Mouse (Mus musculus) spleen, postnatal 4 days (tissue): ENCODE measurements around the gene Klhl32.
A peak's percentile ranks its signal among the peaks of the same experiment; 100 is the strongest.
"Not testable (repeated sequence)": the region's sequence is repeated elsewhere in the genome, so short reads cannot be mapped to it uniquely, and the experiment has no call there.

Experiments used
- DNase-seq, 2 experiments: peaks; one replicate each; pipeline ENCODE4 v3.0.0; 2022; ENCODE audit warnings: low spot score in 2 of 2

The Klhl32 gene

DNA sequence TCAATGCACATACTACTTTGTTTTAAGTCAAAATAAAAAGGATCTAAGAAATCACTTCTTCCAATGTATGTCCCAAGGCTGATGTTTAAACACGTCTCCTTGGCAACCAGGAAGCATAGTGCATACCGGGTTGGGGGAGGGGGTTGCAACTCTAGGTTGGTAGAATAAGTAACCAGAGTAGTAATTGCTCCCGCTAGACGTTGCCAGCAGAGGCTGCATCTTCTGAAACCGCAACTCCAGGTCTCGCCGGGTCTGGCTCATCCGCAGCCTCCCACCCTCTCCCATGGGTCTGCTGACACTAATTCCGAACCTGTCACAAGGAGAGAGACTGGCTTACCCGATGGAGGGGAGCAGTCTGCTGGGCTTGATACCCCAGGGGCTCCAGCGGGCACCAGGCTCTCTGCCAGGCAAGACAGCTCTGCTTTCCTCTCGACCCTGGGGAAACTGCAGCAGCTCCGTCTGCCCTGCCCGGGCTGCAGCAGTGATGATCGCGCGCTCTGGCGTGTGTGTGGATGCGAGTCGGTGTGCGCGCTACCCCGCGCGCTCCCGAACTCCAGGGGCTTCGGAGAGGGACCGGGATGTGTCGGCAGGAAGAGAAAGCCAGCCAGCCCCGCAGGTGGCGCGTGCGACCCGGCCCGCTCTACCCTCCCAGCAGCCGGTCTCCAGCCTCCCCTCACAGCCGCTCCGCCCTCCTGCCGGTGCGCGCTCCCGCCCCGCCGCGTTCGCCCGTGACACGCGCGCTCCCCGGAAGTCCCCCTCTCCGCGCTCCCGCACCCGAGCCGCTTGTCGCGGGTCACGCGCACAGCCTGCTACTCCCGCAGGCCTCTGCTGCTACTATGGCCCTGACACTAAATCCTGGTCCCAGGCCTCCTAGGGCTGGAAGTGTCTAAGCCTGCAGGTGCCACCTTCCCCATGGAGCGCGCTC is at the start of gene Klhl32:
Gene Klhl32, minus strand, starts transcription at position 724 of the 925 bp plus-strand sequence.
- DNase-seq = peak; percentile 27 to 72

GRCm38 (mm10) chr4:24899146-24899545 is 48.2 kb upstream of the Klhl32 start:
- no peak for DNase-seq

- no peak for DNase-seq
Measured at GRCm38 (mm10) chr4:24898636-24899035, 47.7 kb upstream of the Klhl32 start.

DNA sequence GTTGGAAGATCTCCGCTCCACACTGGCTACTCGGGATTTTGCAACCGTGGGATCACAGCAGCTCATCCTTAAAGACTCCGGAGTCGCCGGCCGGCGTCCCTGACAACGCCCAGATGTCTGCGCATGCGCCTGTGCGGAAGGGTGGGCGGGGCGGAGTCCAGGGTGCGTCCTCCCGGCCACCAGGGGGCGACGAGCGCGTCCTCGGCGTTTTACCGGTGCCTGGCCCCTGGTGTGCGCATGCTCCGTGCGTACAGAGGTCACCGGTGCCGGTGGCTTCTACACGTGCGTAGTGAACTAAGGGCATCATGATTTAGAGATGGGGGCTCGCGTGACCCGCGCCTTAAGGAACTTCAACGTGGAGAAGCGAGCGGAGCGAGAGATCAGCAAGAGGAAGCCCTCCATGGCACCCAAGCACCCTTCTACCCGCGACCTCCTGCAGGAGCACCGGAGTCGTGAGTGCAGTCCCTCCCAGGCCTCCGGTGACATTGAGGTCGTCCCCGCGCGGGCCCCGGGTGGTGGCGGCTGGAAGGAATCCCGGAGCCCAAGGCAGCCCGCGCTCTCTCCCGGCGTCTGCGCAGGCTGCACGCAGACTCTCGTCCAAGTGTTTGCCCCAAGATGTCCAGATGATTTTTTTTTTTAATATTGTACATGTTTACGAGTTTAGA is 47.1 kb upstream of the Klhl32 start, which contains the start of gene Ndufaf4:
Gene Ndufaf4, plus strand, starts transcription at position 233 of the 665 bp plus-strand sequence.
- DNase-seq = peak; percentile 97 to 100

- no peak for DNase-seq
Measured at GRCm38 (mm10) chr4:24897351-24897750, 46.4 kb upstream of the Klhl32 start.

DNA sequence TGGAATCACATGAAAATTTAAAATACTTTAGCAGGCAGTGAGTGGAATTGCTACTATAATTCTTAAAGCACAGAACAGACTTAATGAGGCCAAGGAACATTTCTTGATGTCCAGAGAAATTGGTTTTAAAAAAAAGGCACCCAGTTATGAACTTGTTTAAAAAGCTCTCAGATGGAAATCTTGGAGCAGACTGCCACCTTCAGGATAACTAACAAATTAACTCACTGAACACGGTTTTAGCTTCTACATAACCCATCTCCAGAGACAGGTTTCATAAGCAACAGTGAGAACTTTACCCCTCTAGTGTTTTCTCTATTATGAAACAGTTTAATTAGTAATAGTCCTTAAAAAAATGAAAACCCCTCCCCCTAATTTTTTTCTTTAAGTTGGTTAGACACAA is 45.9 kb upstream of the Klhl32 start:
- no peak for DNase-seq

- no peak for DNase-seq
Measured at GRCm38 (mm10) chr4:24894625-24895024, 43.7 kb upstream of the Klhl32 start.

GRCm38 (mm10) chr4:24892293-24892692 is 41.4 kb upstream of the Klhl32 start:
- not testable (repeated sequence) for DNase-seq

GRCm38 (mm10) chr4:24889386-24889785 is 38.5 kb upstream of the Klhl32 start:
- not testable (repeated sequence) for DNase-seq

DNA sequence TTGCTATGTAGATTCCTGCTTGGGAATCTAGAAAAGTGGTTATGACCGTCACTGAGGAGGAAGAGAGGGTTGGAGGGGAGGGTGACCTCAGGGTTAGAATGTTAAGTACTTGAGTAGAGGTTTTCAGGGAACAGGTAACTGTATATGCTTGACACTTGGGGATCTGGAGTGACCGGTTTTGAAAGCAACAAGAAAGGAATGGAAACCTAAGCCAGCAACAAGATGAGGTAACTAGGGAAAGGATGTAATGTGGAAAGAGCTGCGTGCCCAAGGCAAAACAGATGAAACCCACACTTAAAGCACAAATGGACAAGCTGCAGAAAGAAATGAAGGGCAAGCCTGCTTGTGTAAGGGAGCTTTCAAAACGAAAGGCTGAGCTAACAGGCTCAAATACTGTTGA is 18.3 kb upstream of the Klhl32 start:
- DNase-seq = no peak

- no peak for DNase-seq
Measured at GRCm38 (mm10) chr4:24865691-24866090, 14.8 kb upstream of the Klhl32 start.

DNA sequence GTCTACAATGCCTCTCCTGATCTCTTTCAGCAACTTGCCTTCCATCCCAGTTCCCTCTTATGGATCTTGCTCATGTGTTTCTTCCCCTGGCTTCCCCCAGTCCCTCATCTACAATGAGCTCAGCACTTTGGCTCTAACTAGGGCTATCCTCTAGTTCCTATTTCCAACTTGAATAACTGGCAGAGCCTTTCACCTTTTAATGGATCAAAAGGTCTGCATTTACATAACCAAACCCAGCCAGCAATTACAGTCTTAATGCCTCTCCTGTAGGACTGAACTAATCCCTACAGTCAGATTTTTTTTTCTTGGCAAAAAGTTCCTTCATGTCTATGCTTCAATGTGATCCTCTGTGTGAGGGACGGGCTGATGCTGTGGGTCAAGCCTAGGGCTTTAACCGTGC is 3.5 kb downstream of the Klhl32 start:
- DNase-seq = no peak

GRCm38 (mm10) chr4:24845546-24845945 is 5.4 kb downstream of the Klhl32 start:
- no peak for DNase-seq

- DNase-seq = no peak
Measured at GRCm38 (mm10) chr4:24838567-24838966, 12.4 kb downstream of the Klhl32 start.

DNA sequence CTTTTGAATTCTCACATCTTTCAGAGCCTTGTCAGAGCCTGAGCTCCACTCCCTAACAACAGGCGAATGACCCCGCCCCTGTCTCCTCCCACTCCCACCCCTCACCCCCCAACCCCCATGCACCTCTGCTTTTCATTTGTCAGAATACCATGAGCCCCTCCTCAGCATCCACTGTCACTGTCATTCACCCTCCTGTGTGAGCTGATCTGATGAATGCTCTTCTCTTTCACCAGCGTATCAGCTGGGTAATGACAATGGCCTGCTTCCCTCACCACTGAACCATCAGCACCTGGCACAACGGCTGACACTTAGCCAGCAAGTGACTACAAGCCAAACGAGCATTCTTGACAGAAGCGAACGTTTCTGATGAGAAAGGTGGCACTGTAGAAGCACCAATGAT is 15.4 kb downstream of the Klhl32 start:
- no peak for DNase-seq

- DNase-seq = no peak
Measured at GRCm38 (mm10) chr4:24808316-24808715, 42.6 kb downstream of the Klhl32 start.

DNA sequence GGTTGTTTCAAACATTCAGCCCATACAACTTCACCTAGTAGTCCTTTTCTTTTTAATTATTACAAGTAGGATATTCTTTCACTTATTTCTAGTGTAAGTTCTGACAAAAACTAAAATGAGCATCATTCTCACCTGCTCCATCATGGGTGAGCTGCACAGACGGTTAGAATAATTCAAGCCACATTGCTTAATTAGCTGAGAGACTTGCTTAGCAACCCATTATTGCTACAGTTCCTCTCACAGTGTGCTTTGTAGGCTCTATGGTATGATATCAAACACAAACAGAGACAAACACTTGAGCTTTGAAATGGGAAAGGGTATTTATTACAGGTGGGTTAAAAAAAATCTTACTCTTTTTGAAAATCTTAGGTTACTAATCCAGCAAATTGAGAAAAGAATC is 49.0 kb downstream of the Klhl32 start:
- DNase-seq = no peak

DNA sequence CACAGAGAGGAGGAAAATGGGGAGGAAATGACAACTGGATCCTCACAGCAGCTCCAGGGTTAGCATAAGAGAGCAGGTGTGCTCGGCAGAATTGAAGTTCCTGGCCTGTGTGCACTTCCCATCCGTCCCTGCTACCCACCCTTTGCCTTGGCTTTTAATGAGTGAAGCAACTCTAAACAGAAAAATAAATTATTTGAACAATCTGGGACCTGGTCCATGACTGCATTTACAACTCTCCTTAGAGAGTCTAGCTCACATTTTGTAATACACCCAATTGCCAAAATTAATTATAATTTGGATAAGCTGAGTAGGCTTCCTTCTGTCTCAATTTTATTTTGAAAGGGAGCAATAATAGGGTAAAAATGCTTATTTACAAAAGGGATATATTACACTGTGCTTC is 49.6 kb downstream of the Klhl32 start:
- no peak for DNase-seq

GRCm38 (mm10) chr4:24800345-24800936 is 50.5 kb downstream of the Klhl32 start:
- no peak for DNase-seq

- DNase-seq = no peak
Measured at GRCm38 (mm10) chr4:24799037-24799436, 51.9 kb downstream of the Klhl32 start.

GRCm38 (mm10) chr4:24797868-24798267 is 53.1 kb downstream of the Klhl32 start:
- no peak for DNase-seq

DNA sequence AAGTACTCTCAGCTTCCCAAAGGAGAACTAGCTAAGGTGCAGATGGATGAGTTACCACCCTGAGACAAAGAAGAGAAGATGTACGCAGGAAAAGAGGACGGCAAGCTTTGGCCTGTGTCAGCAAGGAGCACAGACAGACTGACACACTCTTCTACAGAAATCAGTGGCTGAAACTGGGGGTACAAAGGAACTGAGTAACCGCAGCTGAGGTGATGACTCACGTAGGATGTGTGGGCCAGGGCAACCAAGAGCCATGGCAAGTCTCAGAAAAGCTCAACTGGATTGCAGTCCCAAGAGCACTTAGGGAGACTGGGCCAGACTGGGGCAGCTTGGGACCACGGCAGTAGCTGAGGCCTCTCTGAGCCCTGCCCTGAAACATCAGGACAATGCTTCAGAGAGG is 53.6 kb downstream of the Klhl32 start:
- no peak for DNase-seq
